Mouse (Mus musculus): Measurements from ENCODE around the gene Agap2. TPM values are rescaled to one million over a fixed set of nuclear protein-coding genes. Genes with fewer than 3 reads are reported as not detected.
"Not testable (repeated sequence)": the region's sequence is repeated elsewhere in the genome, so short reads cannot be mapped to it uniquely, and the experiment has no call there.

The Agap2 gene
- polyA plus RNA-seq, 1 experiment = 45.6 TPM

DNA sequence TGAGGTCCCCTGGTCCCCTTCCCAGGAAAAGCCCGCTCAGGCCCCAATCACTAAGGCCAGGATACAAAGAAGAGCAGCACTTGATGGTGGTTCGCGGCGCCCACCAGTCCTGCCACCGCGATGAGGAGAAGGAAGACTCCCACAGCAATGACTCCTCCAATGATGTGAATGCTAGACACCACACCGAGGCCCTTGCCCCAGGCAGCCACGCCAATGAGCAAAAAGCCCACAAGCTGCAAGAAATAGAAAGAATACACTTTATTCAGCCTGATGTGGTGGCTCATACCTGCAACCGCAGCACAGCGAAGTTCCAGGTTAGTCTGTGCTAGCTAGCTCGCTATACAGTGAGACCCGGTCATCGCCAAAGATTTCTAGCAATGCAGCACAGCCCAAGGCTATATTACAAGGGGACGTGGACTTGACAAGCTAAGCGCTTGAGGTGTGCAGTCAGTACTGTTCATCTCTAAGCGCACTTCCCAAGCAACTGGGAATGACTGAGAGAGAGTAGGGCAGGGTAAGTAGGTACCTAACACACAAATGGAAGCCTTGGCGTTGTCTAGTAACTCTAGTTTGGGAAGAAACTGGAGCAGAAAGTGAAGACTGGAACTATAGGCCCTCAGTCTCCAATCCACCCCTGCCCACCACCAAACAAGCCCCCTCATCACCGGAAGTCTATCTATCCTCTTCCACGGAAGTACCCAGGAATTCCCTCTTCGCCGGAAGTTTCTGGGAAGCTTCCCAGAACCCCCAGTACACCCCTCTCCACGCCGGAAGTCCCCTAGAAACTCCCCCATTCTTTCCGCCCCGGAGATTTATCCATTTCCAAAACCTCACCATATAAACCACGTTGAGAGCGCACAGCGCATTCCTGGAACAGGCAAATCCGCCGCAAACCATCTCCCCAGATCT lies 5.5 kb upstream of the Agap2 start:
- peaks cover 4% of the 10 kb centered on the region; the same call in 1 of the 2 replicates for H3K4me1 ChIP-seq (ENCODE audit: control insufficient read depth, insufficient read depth, insufficient read length)
- no peak overlapping the region; the same call in 1 of the 2 replicates for H3K27ac ChIP-seq (ENCODE audit: insufficient read depth, low read length)
- DNase-seq (ENCODE audit: low read depth in 1 of 2, low spot score in 2 of 2) = no peak
- peak overlapping the region; percentile 60 for H3K4me3 ChIP-seq (ENCODE audit: extremely low read depth, insufficient read depth, insufficient read length)
- H3K36me3 ChIP-seq (ENCODE audit: control insufficient read depth, insufficient read depth, low read length) = peaks cover 8% of the 10 kb centered on the region
- whole genome bisulfite sequencing = 12% methylated on average over 30 of the region's 30 CpGs
- TF ChIP-seq POLR2A (IDR thresholded peaks at IDR 0.05; ENCODE audit: low read depth, low read length) (no peak), CTCF (IDR thresholded peaks at IDR 0.05; ENCODE audit: extremely low read depth, insufficient read depth, insufficient read length, insufficient replicate concordance) (no peak)
- H3K27me3 ChIP-seq (ENCODE audit: control insufficient read depth, insufficient read depth, low read length) = no peaks in the 10 kb centered on the region

DNA sequence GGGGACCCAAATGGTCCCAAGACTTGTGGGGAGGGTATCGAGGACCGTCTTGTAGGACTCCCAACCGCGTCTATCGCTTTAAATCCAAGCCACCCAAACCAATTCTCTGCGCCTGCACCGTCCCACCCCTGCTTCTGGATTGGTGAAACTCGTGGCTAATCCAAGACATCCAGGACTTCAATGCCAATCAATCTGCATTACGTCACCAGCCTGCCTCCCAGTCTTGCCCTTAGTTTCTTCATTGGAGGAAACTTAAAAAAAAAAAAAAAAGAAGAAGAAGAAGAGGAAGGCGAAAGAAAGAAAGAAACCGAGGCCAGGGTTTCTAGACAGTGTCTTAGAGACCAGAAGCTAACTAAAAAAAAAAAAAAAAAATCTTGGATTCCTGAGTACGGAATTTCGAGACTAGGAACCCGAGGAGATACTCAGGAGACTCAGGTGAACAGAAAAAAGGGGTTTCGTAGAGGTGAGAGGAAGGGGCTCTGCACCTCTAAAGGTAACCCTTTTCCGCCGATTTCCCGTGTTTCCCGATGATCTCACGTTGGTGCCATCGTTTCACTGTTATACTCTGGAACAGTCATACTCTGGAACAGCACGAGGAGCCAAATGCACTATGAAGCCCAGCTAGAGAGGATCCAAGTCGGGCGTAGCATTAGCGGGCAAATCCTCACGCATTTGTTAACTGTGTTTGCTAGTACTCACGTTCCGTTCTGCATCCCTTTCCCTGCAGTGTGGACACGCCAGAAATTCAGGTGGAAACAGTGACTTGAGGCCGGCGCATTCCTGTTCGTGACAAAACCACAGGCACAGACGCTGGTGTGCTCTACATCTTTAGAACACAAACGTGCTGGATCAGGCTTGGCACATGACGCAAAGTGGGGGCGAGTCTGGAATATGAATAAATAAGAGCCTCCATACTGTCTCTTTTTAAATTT lies 4.6 kb upstream of the Agap2 start, which contains the start of gene Tspan31:
TSS of gene Tspan31 (minus strand) at position 75 of the 932 bp plus-strand sequence.
- WGBS = 1% methylated on average over 36 of the region's 36 CpGs
- Histone ChIP-seq H3K4me1 (ENCODE audit: control insufficient read depth, insufficient read depth, insufficient read length) (peaks cover 4% of the 10 kb centered on the region; the same call in 1 of the 2 replicates), H3K36me3 (ENCODE audit: control insufficient read depth, insufficient read depth, low read length) (peaks cover 8% of the 10 kb centered on the region), H3K27ac (ENCODE audit: insufficient read depth, low read length) (no peak within 1 kb of the TSS; the same call in 1 of the 2 replicates), H3K27me3 (ENCODE audit: control insufficient read depth, insufficient read depth, low read length) (no peaks in the 10 kb centered on the region), H3K4me3 (ENCODE audit: extremely low read depth, insufficient read depth, insufficient read length) (peak within 1 kb of the TSS; percentile 63)
- TF ChIP-seq POLR2A (IDR thresholded peaks at IDR 0.05; ENCODE audit: low read depth, low read length) (no peak), CTCF (IDR thresholded peaks at IDR 0.05; ENCODE audit: extremely low read depth, insufficient read depth, insufficient read length, insufficient replicate concordance) (no peak)
- peak; percentile 59 to 62 for DNase-seq (ENCODE audit: low read depth in 1 of 2, low spot score in 2 of 2)

DNA sequence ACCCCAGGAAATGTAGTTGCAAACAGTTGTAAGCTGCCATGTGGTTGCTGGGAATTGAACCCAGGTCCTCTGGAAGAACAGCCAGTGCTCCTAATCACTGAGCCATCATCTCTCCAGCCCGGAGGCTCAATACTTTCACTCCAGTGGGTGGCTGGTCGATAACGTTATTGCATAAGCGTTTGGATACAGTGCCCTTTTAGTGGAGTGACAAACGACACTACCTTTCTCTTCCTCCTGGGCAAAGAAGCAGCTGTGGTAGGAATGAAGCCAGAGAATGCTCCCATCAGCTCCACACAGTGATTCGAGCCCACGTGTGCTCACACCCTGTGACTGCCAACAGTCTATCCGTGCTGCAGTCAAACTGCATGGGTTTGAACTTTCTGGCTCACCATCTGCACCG lies 3.9 kb upstream of the Agap2 start:
- WGBS = 76% methylated on average over 9 of the region's 9 CpGs
- H3K27ac ChIP-seq (ENCODE audit: insufficient read depth, low read length) = no peak overlapping the region
- TF ChIP-seq CTCF (IDR thresholded peaks at IDR 0.05; ENCODE audit: extremely low read depth, insufficient read depth, insufficient read length, insufficient replicate concordance) (no peak), POLR2A (IDR thresholded peaks at IDR 0.05; ENCODE audit: low read depth, low read length) (no peak)
- DNase-seq (ENCODE audit: low read depth in 1 of 2, low spot score in 2 of 2) = no peak
- no peaks in the 10 kb centered on the region for H3K27me3 ChIP-seq (ENCODE audit: control insufficient read depth, insufficient read depth, low read length)
- peaks cover 4% of the 10 kb centered on the region; the same call in 1 of the 2 replicates for H3K4me1 ChIP-seq (ENCODE audit: control insufficient read depth, insufficient read depth, insufficient read length)
- peaks cover 3% of the 10 kb centered on the region; the same call in 1 of the 2 replicates for H3K36me3 ChIP-seq (ENCODE audit: control insufficient read depth, insufficient read depth, low read length)
- no peak overlapping the region for H3K4me3 ChIP-seq (ENCODE audit: extremely low read depth, insufficient read depth, insufficient read length)

DNA sequence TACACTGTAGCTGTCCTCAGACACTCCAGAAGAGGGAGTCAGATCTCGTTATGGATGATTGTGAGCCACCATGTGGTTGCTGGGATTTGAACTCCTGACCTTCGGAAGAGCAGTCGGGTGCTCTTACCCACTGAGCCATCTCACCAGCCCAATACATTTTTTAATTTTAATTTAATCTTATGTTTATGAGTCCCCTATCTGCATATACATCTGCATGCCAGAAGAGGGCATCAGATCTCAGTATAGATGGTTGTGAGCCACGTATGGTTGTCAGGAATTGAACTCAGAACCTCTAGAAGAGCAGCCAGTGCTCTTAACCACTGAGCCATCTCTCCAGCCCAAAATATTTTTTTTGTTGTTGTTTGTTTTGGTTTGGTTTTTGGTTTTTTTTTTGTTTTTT lies 2.8 kb upstream of the Agap2 start:
- H3K27ac ChIP-seq (ENCODE audit: insufficient read depth, low read length); H3K4me1 ChIP-seq (ENCODE audit: control insufficient read depth, insufficient read depth, insufficient read length); H3K27me3 ChIP-seq (ENCODE audit: control insufficient read depth, insufficient read depth, low read length); H3K36me3 ChIP-seq (ENCODE audit: control insufficient read depth, insufficient read depth, low read length); H3K4me3 ChIP-seq (ENCODE audit: extremely low read depth, insufficient read depth, insufficient read length); DNase-seq (ENCODE audit: low read depth in 1 of 2, low spot score in 2 of 2): not testable (repeated sequence)
- 76% methylated on average over 4 of the region's 4 CpGs for WGBS

DNA sequence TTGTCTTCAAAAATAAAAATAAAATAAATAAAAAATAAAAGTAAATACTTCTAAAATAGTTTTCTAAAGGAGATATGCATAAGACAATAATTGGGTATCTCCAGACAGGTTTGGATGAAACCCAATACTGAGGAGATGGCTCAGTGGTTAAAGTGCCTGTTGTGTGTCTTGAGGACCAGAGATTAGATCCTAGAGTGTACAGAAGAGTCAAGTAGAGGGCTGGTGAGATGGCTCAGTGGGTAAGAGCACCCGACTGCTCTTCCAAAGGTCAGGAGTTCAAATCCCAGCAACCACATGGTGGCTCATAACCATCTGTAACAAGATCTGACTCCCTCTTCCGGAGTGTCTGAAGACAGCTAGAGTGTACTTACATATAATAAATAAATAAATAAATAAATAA lies 2.1 kb upstream of the Agap2 start:
- 82% methylated on average over 2 of the region's 2 CpGs for WGBS
- not testable (repeated sequence) for H3K4me1 ChIP-seq (ENCODE audit: control insufficient read depth, insufficient read depth, insufficient read length); H3K36me3 ChIP-seq (ENCODE audit: control insufficient read depth, insufficient read depth, low read length)

DNA sequence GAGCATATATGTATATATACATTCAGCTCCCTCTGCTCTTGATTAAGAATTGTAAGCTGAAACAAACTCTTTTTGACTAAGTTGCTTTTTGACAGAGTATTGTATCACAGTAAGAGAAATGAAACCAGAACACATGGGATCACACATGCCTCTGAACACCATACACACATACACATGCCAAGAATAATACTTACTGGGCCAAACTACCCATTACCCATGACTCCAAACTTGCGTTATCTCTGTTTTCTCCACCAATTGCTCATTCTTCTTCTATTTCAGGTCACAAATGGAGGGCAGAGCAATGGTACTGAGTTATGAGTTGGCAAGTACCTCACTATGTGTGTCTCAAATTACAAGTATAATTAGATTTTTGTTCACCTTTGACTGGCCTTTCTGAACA lies 1.1 kb upstream of the Agap2 start:
- no peak for DNase-seq (ENCODE audit: low read depth in 1 of 2, low spot score in 2 of 2)

More for the DNA sequence above, 2.1 kb upstream of the Agap2 start:
- H3K4me3 ChIP-seq (ENCODE audit: extremely low read depth, insufficient read depth, insufficient read length); DNase-seq (ENCODE audit: low read depth in 1 of 2, low spot score in 2 of 2); H3K27me3 ChIP-seq (ENCODE audit: control insufficient read depth, insufficient read depth, low read length); H3K27ac ChIP-seq (ENCODE audit: insufficient read depth, low read length): not testable (repeated sequence)

More for the DNA sequence above, 1.1 kb upstream of the Agap2 start:
- 87% methylated on average over 1 of the region's 1 CpGs for WGBS
- Histone ChIP-seq H3K4me1 (ENCODE audit: control insufficient read depth, insufficient read depth, insufficient read length) (peaks cover 8% of the 10 kb centered on the region; the same call in 1 of the 2 replicates), H3K4me3 (ENCODE audit: extremely low read depth, insufficient read depth, insufficient read length) (no peak overlapping the region), H3K27me3 (ENCODE audit: control insufficient read depth, insufficient read depth, low read length) (no peaks in the 10 kb centered on the region), H3K36me3 (ENCODE audit: control insufficient read depth, insufficient read depth, low read length) (no peaks in the 10 kb centered on the region), H3K27ac (ENCODE audit: insufficient read depth, low read length) (no peak overlapping the region)
- TF ChIP-seq POLR2A (IDR thresholded peaks at IDR 0.05; ENCODE audit: low read depth, low read length) (no peak), CTCF (IDR thresholded peaks at IDR 0.05; ENCODE audit: extremely low read depth, insufficient read depth, insufficient read length, insufficient replicate concordance) (no peak)
